Mouse (Mus musculus) bone marrow, adult 2 months (tissue): ENCODE measurements at regions not wholly inside any gene's neighbourhood (a gene's known extent, or its start where the extent isn't known, plus 50 kb on each side); places are given as distances from the start of the nearest gene placed in this dataset.

Experiments
- CTCF ChIP-seq: fragments of 200-500 bp; IDR thresholded peaks from 2 replicates; pipeline ENCODE4 v1.5.1; 2011; ENCODE audit warnings: low read length, control low read depth; ENCODE audit not compliant: control insufficient read depth, insufficient read depth
- POLR2A ChIP-seq: fragments of 200-500 bp; IDR thresholded peaks from 2 replicates; pipeline ENCODE4 v1.6.1; 2011; ENCODE audit warnings: low read depth, mild to moderate bottlenecking, control low read depth, low read length, borderline replicate concordance; ENCODE audit not compliant: control insufficient read depth

DNA sequence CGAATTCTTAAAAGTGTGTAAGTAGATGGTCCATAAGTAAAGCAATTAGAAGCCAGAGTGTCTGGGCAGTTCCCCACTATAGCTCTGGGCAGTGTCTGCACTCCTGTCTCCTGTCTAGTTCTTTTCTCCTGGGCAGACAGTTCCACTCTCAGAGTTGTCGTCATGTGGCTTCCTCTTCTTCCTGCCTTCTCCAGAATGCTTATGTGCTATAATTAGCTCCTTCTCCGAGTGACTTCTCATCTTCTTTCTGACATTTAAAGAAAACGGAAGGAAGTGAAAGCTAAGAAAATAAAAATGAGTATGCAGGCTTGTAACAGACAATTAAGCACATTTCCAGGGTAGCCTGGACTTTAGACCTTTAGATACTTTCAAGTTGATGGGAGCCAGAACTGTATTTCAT lies 155.1 kb upstream of the Tnfaip3 start:
- no peak for TF ChIP-seq POLR2A
- TF ChIP-seq CTCF: no peak
